Mouse (Mus musculus): ENCODE measurements around the gene Gm27029. TPM values are rescaled to one million over a fixed set of nuclear protein-coding genes. Genes with fewer than 3 reads are reported as not detected.

Gm27029 gene
- polyA plus RNA-seq, 1 experiment from 2014 or later: 6.7 TPM

GRCm38 (mm10) chr11:101465869-101466551 is 41.4 kb upstream of the Gm27029 start, which contains the start of gene Vat1:
Vat1 (minus strand) TSS chr11:101466230.
- H3K9me3 ChIP-seq: no peaks in the 10 kb centered on the region
- peak within 1 kb of the TSS; percentile 66 for H3K27ac ChIP-seq
- peak within 1 kb of the TSS; percentile 78 for H3K9ac ChIP-seq
- WGBS: 2% methylated on average over 60 of the region's 60 CpGs
- no peaks in the 10 kb centered on the region for H3K27me3 ChIP-seq (replicated peaks)
- peaks cover 23% of the 10 kb centered on the region for H3K36me3 ChIP-seq
- peak within 1 kb of the TSS; percentile 90 for H3K4me2 ChIP-seq (replicated peaks)
- peak; percentile 60; the same call in 1 of the 2 replicates for ATAC-seq (ENCODE audit: low FRiP score, low read depth)
- peaks cover 57% of the 10 kb centered on the region for H3K4me1 ChIP-seq
- H3K4me3 ChIP-seq: peak within 1 kb of the TSS; percentile 85

- Histone ChIP-seq H3K4me2 (replicated peaks) (peak overlapping the region; percentile 90), H3K4me3 (peak overlapping the region; percentile 85), H3K27ac (peak overlapping the region; percentile 66), H3K4me1 (peaks cover 54% of the 10 kb centered on the region), H3K27me3 (replicated peaks) (no peaks in the 10 kb centered on the region), H3K9ac (peak overlapping the region; percentile 78), H3K36me3 (peaks cover 24% of the 10 kb centered on the region), H3K9me3 (no peaks in the 10 kb centered on the region)
- peak; percentile 25 for ATAC-seq (ENCODE audit: low FRiP score, low read depth)
- under 1% methylated on average over 51 of the region's 51 CpGs for WGBS
These were observed 40.7 kb upstream of the Gm27029 start for GRCm38 (mm10) chr11:101465101-101465868.

DNA sequence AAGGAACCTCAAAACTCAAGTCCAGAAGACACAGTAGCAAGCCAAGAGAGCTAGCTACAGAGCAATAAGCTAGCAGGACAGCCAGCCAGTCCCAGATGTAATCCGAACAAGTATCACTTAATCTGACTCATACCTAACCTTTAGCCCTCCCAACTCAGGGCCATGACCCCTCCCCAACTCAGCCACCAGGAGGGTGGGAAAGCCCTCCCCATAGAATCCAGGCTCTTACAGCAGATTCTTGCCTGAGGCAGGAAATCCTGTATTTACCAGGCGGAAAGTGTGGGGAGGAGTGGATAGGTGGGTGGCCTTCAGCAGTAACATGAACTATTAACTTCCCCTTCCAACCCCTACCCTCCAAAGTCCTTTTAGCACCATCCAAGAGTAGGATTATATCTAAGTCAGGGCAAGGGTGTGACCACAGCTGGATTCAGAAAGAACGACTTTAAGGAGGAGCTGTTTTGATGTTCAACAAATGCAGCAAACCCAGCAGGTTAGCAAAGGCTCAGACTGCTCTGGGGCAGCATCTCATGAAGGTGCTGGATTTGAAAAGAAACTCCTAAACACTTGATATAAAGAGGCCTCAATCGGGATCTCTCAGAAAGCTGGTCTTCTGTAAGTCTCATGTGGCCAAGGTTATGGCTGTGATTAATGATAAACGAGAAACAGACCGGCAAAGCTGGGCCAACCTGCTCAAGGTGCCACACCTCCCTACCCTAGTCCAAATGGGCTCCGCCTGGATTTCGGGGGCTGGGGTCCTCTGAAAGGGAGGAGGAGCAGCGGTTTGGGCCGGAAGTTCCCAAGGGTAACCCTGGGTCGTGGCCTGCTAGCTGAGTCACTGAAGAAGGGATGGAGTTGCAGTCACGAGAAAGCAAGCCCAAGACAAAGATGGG is 39.9 kb upstream of the Gm27029 start, which contains the start of gene Rnd2:
Gene Rnd2 (plus strand): TSS at position 789 of the 890 bp plus-strand sequence.
- Histone ChIP-seq H3K4me2 (replicated peaks) (peak within 1 kb of the TSS; percentile 90), H3K27me3 (replicated peaks) (no peaks in the 10 kb centered on the region), H3K4me1 (peaks cover 49% of the 10 kb centered on the region), H3K9me3 (no peaks in the 10 kb centered on the region), H3K27ac (peak within 1 kb of the TSS; percentile 66), H3K9ac (peak within 1 kb of the TSS; percentile 78), H3K4me3 (peak within 1 kb of the TSS; percentile 85), H3K36me3 (peaks cover 32% of the 10 kb centered on the region)
- no peak for ATAC-seq (ENCODE audit: low FRiP score, low read depth)
- WGBS: 16% methylated on average over 12 of the region's 12 CpGs

GRCm38 (mm10) chr11:101462583-101463440 is 38.2 kb upstream of the Gm27029 start:
- peaks cover 49% of the 10 kb centered on the region for H3K36me3 ChIP-seq
- WGBS: 36% methylated on average over 13 of the region's 13 CpGs
- H3K4me2 ChIP-seq (replicated peaks): peak overlapping the region; percentile 90
- peaks cover 41% of the 10 kb centered on the region for H3K4me1 ChIP-seq
- ATAC-seq (ENCODE audit: low FRiP score, low read depth): no peak
- H3K4me3 ChIP-seq: no peak overlapping the region
- H3K27ac ChIP-seq: no peak overlapping the region
- H3K9ac ChIP-seq: no peak overlapping the region
- H3K27me3 ChIP-seq (replicated peaks): no peaks in the 10 kb centered on the region
- no peaks in the 10 kb centered on the region for H3K9me3 ChIP-seq

- WGBS: 69% methylated on average over 14 of the region's 14 CpGs
- Histone ChIP-seq H3K4me3 (no peak overlapping the region), H3K9ac (no peak overlapping the region), H3K9me3 (no peaks in the 10 kb centered on the region), H3K36me3 (peaks cover 55% of the 10 kb centered on the region), H3K4me1 (peaks cover 38% of the 10 kb centered on the region), H3K4me2 (replicated peaks) (peak overlapping the region; percentile 90; the same call in 1 of the 2 replicates), H3K27ac (no peak overlapping the region), H3K27me3 (replicated peaks) (no peaks in the 10 kb centered on the region)
- ATAC-seq (ENCODE audit: low FRiP score, low read depth): no peak
These were observed 37.5 kb upstream of the Gm27029 start for GRCm38 (mm10) chr11:101462141-101462540.

DNA sequence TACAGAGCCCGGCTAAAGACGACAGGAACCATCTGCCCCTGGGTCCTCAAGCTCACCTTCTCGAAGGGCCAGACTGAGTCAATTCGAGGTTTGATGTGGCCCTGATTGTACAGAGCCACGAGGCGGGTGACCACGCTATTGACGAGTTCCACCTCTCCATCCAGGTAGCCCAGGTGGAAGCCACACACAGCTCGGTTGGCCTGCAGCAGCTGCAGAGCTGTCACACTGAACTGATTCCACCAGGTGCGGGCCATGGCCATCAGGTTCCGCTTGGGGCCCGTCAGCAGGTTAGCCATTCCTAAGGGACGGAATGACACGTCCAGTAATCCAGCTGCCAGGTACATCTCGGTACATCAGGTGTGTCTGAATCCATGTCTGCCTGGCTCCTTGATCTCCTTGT is 35.7 kb upstream of the Gm27029 start:
- peaks cover 33% of the 10 kb centered on the region for H3K4me1 ChIP-seq
- no peak for ATAC-seq (ENCODE audit: low FRiP score, low read depth)
- no peak overlapping the region for H3K4me2 ChIP-seq (replicated peaks)
- no peak overlapping the region for H3K4me3 ChIP-seq
- no peaks in the 10 kb centered on the region for H3K27me3 ChIP-seq (replicated peaks)
- peaks cover 55% of the 10 kb centered on the region for H3K36me3 ChIP-seq
- no peak overlapping the region for H3K27ac ChIP-seq
- WGBS: 90% methylated on average over 15 of the region's 15 CpGs
- no peaks in the 10 kb centered on the region for H3K9me3 ChIP-seq
- no peak overlapping the region for H3K9ac ChIP-seq

DNA sequence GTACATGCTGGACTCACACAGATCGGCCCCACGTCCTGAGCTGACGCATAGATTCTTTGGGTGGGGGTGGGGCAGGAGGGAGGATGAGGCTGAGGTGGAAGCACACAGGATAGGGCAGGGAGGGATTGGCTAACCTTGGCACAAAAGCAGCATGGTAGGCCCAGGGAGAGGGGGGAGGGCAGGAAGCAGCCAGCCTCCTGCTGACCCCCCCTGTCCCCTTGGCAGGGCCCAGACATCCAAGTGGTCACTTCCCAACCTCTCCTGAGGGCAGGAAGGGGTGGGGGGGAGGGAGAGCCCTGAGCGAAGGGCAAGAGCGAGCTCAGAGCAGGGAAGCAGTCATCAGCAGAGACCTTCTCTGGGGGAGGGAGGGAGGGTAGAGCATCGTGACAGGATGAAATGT is 35.1 kb upstream of the Gm27029 start:
- Histone ChIP-seq H3K4me3 (no peak overlapping the region), H3K4me1 (peaks cover 30% of the 10 kb centered on the region), H3K27me3 (replicated peaks) (no peaks in the 10 kb centered on the region), H3K9me3 (no peaks in the 10 kb centered on the region), H3K27ac (no peak overlapping the region), H3K36me3 (peaks cover 55% of the 10 kb centered on the region), H3K9ac (no peak overlapping the region), H3K4me2 (replicated peaks) (no peak overlapping the region)
- 54% methylated on average over 6 of the region's 6 CpGs for WGBS
- ATAC-seq (ENCODE audit: low FRiP score, low read depth): no peak

- no peak for ATAC-seq (ENCODE audit: low FRiP score, low read depth)
- WGBS: 80% methylated on average over 12 of the region's 12 CpGs
- peaks cover 19% of the 10 kb centered on the region for H3K4me1 ChIP-seq
- H3K9me3 ChIP-seq: no peaks in the 10 kb centered on the region
- H3K9ac ChIP-seq: no peak overlapping the region
- peaks cover 55% of the 10 kb centered on the region for H3K36me3 ChIP-seq
- H3K4me2 ChIP-seq (replicated peaks): no peak overlapping the region
- H3K27me3 ChIP-seq (replicated peaks): no peaks in the 10 kb centered on the region
- H3K4me3 ChIP-seq: no peak overlapping the region
- H3K27ac ChIP-seq: no peak overlapping the region
These were observed 33.6 kb upstream of the Gm27029 start for GRCm38 (mm10) chr11:101458217-101458616.

DNA sequence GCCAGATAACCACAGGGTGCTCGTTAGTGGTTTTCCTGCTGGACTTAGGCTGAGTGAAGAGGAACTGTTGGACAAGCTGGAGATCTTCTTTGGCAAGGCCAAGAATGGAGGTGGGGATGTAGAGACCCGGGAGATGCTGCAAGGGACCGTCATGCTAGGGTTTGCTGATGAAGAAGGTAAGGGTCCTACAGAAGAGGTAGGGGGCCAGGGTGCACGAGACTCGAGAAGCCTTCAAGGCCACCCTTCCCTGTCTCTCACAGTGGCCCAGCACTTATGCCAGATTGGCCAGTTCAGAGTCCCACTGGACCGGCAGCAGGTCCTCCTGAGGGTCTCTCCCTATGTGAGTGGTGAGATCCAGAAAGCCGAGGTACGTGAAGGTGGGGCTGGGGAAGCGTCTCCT is 33.0 kb upstream of the Gm27029 start:
- Histone ChIP-seq H3K4me3 (no peak overlapping the region), H3K27ac (no peak overlapping the region), H3K4me2 (replicated peaks) (no peak overlapping the region), H3K9me3 (no peaks in the 10 kb centered on the region), H3K36me3 (peaks cover 54% of the 10 kb centered on the region), H3K4me1 (peaks cover 14% of the 10 kb centered on the region), H3K27me3 (replicated peaks) (no peaks in the 10 kb centered on the region), H3K9ac (no peak overlapping the region)
- ATAC-seq (ENCODE audit: low FRiP score, low read depth): no peak
- 89% methylated on average over 9 of the region's 9 CpGs for WGBS

DNA sequence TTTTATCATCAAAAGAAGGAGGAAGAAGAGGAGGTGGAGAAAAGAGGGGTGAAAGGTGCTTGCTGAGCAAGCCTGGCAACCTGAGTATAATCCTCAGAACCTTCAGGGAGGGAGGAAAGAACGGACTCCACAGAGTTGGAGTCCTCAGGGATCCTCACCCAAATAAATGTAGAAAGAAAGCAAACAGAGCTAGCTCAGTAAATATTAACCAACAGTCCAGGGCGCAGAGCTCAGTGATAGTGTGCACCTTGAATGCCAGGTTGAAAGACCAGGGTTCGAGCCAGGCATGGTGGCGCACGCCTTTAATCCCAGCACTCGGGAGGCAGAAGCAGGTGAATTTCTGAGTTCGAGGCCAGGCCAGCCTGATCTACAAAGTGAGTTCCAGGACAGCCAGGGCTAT is 31.0 kb upstream of the Gm27029 start:
- H3K36me3 ChIP-seq: peaks cover 35% of the 10 kb centered on the region
- 88% methylated on average over 7 of the region's 7 CpGs for WGBS
- H3K4me3 ChIP-seq: no peak overlapping the region
- no peak overlapping the region for H3K4me2 ChIP-seq (replicated peaks)
- H3K4me1 ChIP-seq: peaks cover 7% of the 10 kb centered on the region
- H3K27me3 ChIP-seq (replicated peaks): no peaks in the 10 kb centered on the region
- H3K27ac ChIP-seq: no peak overlapping the region
- no peak overlapping the region for H3K9ac ChIP-seq
- no peaks in the 10 kb centered on the region for H3K9me3 ChIP-seq
- ATAC-seq (ENCODE audit: low FRiP score, low read depth): no peak

DNA sequence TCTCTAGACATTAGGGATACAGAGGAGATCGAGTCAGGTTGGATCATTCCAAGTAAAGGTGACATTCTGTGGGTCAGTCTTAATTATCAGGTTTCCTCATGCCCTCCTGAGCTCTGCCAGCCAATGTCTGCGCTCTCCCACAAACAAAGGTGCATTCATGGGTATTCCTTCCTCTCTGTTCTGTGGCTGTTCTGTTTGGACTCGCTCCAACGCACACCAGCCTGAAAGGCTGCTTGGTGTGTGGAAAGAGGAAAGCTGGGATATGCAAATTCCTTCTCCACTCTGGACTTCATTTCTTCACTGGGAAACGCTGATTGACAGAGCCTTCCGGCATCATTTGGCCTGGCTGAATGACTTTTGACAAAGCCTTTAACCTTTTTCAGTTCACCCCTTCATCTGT is 30.1 kb upstream of the Gm27029 start:
- no peak overlapping the region for H3K27ac ChIP-seq
- peaks cover 25% of the 10 kb centered on the region for H3K36me3 ChIP-seq
- H3K9ac ChIP-seq: no peak overlapping the region
- H3K4me3 ChIP-seq: no peak overlapping the region
- H3K4me2 ChIP-seq (replicated peaks): no peak overlapping the region
- WGBS: 61% methylated on average over 6 of the region's 6 CpGs
- H3K9me3 ChIP-seq: no peaks in the 10 kb centered on the region
- no peaks in the 10 kb centered on the region for H3K27me3 ChIP-seq (replicated peaks)
- peaks cover 7% of the 10 kb centered on the region for H3K4me1 ChIP-seq
- no peak for ATAC-seq (ENCODE audit: low FRiP score, low read depth)
